18 mouse cellular contexts compared by ENCODE assay signal in the genomic region with DNA sequence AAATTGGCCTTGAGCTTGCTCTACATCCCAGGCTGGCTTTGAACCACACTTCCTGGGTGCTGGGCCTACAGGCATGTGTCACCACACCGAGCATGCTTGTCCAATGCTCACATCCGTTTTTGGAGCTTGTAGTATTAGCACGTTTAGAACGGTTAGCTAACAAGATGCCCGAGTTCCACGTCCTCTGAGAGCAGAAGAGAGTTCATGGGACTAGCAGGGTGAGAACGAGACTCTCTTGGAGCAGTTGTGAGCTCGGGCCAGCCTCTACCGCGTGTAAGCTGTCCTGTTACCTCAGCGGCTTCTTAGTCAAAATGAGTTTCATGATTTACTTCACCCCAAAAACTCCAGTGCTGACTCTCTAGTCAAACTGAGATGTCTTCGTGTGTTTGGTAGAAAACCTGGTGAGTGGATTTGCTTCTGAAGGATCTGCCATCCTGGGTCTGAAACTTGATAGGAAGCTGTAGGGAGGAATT.
DNase-seq lines count a peak whose midpoint lies in the region; ATAC-seq and TF ChIP-seq lines count a peak whose summit lies in the region.
"Had no signal": no experiment of that assay in that cellular context is flagged by ENCODE, and none has a peak within 500 bp of the region (broad histone marks: within the 10 kb centered on the region; RNA-seq: fewer than 3 reads in every experiment).

No protein-coding gene starts in this region.

- WGBS in kidney, embryonic 16.5 days: 52% methylated on average over 12 of the region's 12 CpGs
- WGBS in embryonic facial prominence, embryonic 10.5 days: 85% methylated on average over 12 of the region's 12 CpGs
- WGBS in limb, embryonic 14.5 days: 70% methylated on average over 12 of the region's 12 CpGs
- WGBS in forebrain, embryonic 14.5 days: 85% methylated on average over 12 of the region's 12 CpGs

- TF ChIP-seq POLR2A in limb, embryonic 14.5 days (IDR thresholded peaks at IDR 0.05; ENCODE audit: borderline replicate concordance, extremely low read depth, insufficient read depth, insufficient read length): no peak

- H3K27ac ChIP-seq in kidney, embryonic 16.5 days (ENCODE audit: low read length): 0 out of 2 replicates have a peak overlapping the region, but pooled peaks have one; percentile 26
- 0 out of 2 replicates have a peak overlapping the region, but pooled peaks have one; percentile 61 for H3K27ac ChIP-seq in embryonic facial prominence, embryonic 10.5 days (replicated peaks)
- H3K27ac ChIP-seq in limb, embryonic 14.5 days (replicated peaks; ENCODE audit: low read depth, low read length): no peak overlapping the region
- no peak overlapping the region for H3K27ac ChIP-seq in forebrain, embryonic 14.5 days (ENCODE audit: low read depth, low read length)
- H3K27ac ChIP-seq: forebrain, embryonic 12.5 days; midbrain, embryonic 12.5 days had no signal

- H3K4me3 ChIP-seq in kidney, embryonic 16.5 days (ENCODE audit: low read length): no peak overlapping the region
- no peak overlapping the region for H3K4me3 ChIP-seq in embryonic facial prominence, embryonic 10.5 days
- no peak overlapping the region for H3K4me3 ChIP-seq in limb, embryonic 14.5 days (replicated peaks; ENCODE audit: low read length)
- H3K4me3 ChIP-seq in forebrain, embryonic 14.5 days (ENCODE audit: low read depth, low read length): no peak overlapping the region
- H3K4me3 ChIP-seq: forebrain, embryonic 12.5 days; midbrain, embryonic 12.5 days had no signal

- ATAC-seq in kidney, embryonic 16.5 days (ENCODE audit: low FRiP score, low TSS enrichment): no peak
- ATAC-seq in limb, embryonic 14.5 days (ENCODE audit: low FRiP score, low read depth): no peak
- no peak for ATAC-seq in forebrain, embryonic 14.5 days
- ATAC-seq: intestine, embryonic 16.5 days had no signal

- peak; percentile 13 for DNase-seq in embryo, embryonic 10.5 days (ENCODE audit: low spot score)
- no peak for DNase-seq in embryo, embryonic 9.5 days (ENCODE audit: extremely low spot score)
- DNase-seq in kidney, postnatal 4 days: no peak
- DNase-seq in embryonic facial prominence, embryonic 10.5 days (ENCODE audit: low spot score): no peak
- DNase-seq in limb, embryonic 14.5 days (ENCODE audit: low spot score): peak; percentile 41
- DNase-seq in forebrain, embryonic 14.5 days (ENCODE audit: low spot score): no peak
- DNase-seq in left cerebral cortex, postnatal 14 days (ENCODE audit: low spot score in 2 of 2): no peak
- DNase-seq: adrenal gland, postnatal 14 days; cerebellum, adult 8-10 months; heart, postnatal 36 days; kidney, postnatal 36 days; left cerebral cortex, postnatal 4 days; lung, postnatal 36 days; right cerebral cortex, adult 18-20 months had no signal

- no peak overlapping the region for H3K9ac ChIP-seq in kidney, embryonic 16.5 days (replicated peaks; ENCODE audit: low read length)
- H3K9ac ChIP-seq in limb, embryonic 14.5 days (ENCODE audit: low read depth, low read length, severe bottlenecking): no peak overlapping the region
- no peak overlapping the region for H3K9ac ChIP-seq in forebrain, embryonic 14.5 days (ENCODE audit: low read length)
- H3K9ac ChIP-seq: forebrain, embryonic 12.5 days; midbrain, embryonic 12.5 days had no signal

- no peaks in the 10 kb centered on the region for H3K27me3 ChIP-seq in kidney, embryonic 16.5 days (ENCODE audit: insufficient read depth, low read length)
- no peaks in the 10 kb centered on the region for H3K27me3 ChIP-seq in embryonic facial prominence, embryonic 10.5 days (replicated peaks; ENCODE audit: low read depth, poor library complexity, severe bottlenecking)
- H3K27me3 ChIP-seq in limb, embryonic 14.5 days (ENCODE audit: control insufficient read depth, insufficient read depth, low read length): no peaks in the 10 kb centered on the region
- no peaks in the 10 kb centered on the region for H3K27me3 ChIP-seq in forebrain, embryonic 14.5 days (replicated peaks; ENCODE audit: control insufficient read depth, insufficient read depth, low read length)
- H3K27me3 ChIP-seq: forebrain, embryonic 12.5 days; midbrain, embryonic 12.5 days had no signal

- intact Hi-C loops in left cerebral cortex, postnatal 14 days (cut with DNase I): no loop called here

- H3K4me2 ChIP-seq in kidney, embryonic 16.5 days (replicated peaks; ENCODE audit: low read depth, low read length): 0 out of 2 replicates have a peak overlapping the region, but pooled peaks have one; percentile 11
- no peak overlapping the region for H3K4me2 ChIP-seq in limb, embryonic 14.5 days (replicated peaks; ENCODE audit: low read depth, low read length, severe bottlenecking)
- no peak overlapping the region for H3K4me2 ChIP-seq in forebrain, embryonic 14.5 days (ENCODE audit: low read length)
- H3K4me2 ChIP-seq: forebrain, embryonic 12.5 days; midbrain, embryonic 12.5 days had no signal

- H3K36me3 ChIP-seq in kidney, embryonic 16.5 days (ENCODE audit: insufficient read depth, low read length): no peaks in the 10 kb centered on the region
- H3K36me3 ChIP-seq in embryonic facial prominence, embryonic 10.5 days (replicated peaks): peaks cover 4% of the 10 kb centered on the region; the same call in 1 of the 2 replicates
- no peaks in the 10 kb centered on the region for H3K36me3 ChIP-seq in limb, embryonic 14.5 days (ENCODE audit: control insufficient read depth, insufficient read depth, low read length)
- no peaks in the 10 kb centered on the region for H3K36me3 ChIP-seq in forebrain, embryonic 14.5 days (ENCODE audit: control insufficient read depth, insufficient read depth, low read length)
- H3K36me3 ChIP-seq: forebrain, embryonic 12.5 days; midbrain, embryonic 12.5 days had no signal

- H3K4me1 ChIP-seq in kidney, embryonic 16.5 days (ENCODE audit: insufficient read depth, low read length): peaks cover 6% of the 10 kb centered on the region; the same call in 1 of the 2 replicates
- H3K4me1 ChIP-seq in embryonic facial prominence, embryonic 10.5 days: peaks cover 12% of the 10 kb centered on the region; the same call in 1 of the 2 replicates
- peaks cover 10% of the 10 kb centered on the region; the same call in 1 of the 2 replicates for H3K4me1 ChIP-seq in limb, embryonic 14.5 days (ENCODE audit: control insufficient read depth, insufficient read depth, low read length)
- H3K4me1 ChIP-seq in forebrain, embryonic 14.5 days (ENCODE audit: control insufficient read depth, insufficient read depth, low read length): no peaks in the 10 kb centered on the region
- H3K4me1 ChIP-seq: forebrain, embryonic 12.5 days; midbrain, embryonic 12.5 days had no signal

- H3K9me3 ChIP-seq in kidney, embryonic 16.5 days (ENCODE audit: low read length): no peaks in the 10 kb centered on the region
- no peaks in the 10 kb centered on the region for H3K9me3 ChIP-seq in embryonic facial prominence, embryonic 10.5 days
- no peaks in the 10 kb centered on the region for H3K9me3 ChIP-seq in limb, embryonic 14.5 days (ENCODE audit: control insufficient read depth, low read length)
- no peaks in the 10 kb centered on the region for H3K9me3 ChIP-seq in forebrain, embryonic 14.5 days (replicated peaks; ENCODE audit: control insufficient read depth, low read length)
- H3K9me3 ChIP-seq: forebrain, embryonic 12.5 days; midbrain, embryonic 12.5 days had no signal

Comparison
In these comparisons a context has a peak if more than half of its experiments do, and no peak if none do; other contexts are left out.
1. DNase-seq: peak in embryo, embryonic 10.5 days (single experiment) and limb, embryonic 14.5 days (single experiment); none in embryo, embryonic 9.5 days (single experiment), kidney, postnatal 4 days (0 of 2), embryonic facial prominence, embryonic 10.5 days (single experiment), forebrain, embryonic 14.5 days (single experiment) and left cerebral cortex, postnatal 14 days (0 of 2).
2. H3K27ac ChIP-seq: peak in kidney, embryonic 16.5 days (single experiment) and embryonic facial prominence, embryonic 10.5 days (single experiment); none in limb, embryonic 14.5 days (single experiment) and forebrain, embryonic 14.5 days (single experiment).